Mouse (Mus musculus): ENCODE measurements around the gene Corin. TPM values are rescaled to one million over a fixed set of nuclear protein-coding genes. Genes with fewer than 3 reads are reported as not detected.
A peak's percentile ranks its signal among the peaks of the same experiment; 100 is the strongest.

The Corin gene
- total RNA-seq, 2 experiments from 2014 or later: 57.1 to 57.8 TPM

DNA sequence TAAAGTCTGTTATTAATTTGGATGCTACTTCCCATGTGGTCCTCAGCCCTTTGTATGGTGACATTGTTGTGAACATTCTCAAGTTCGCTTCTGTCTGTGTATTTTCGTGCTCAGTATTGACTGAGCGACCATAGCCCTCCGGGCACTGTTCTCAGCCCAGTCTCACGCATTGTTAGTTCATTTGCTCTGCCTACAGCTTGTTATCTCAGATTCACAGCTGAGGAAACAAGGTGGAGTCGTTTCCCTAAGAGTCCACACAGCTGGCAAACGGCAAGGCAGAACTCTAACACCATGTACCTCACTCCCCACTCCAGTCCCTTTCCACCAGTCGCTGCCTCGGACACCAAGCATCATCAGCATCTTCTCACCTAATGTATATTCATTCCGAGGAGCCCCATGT, 63.1 kb downstream of the Corin start:
- DNase-seq: no peak

DNA sequence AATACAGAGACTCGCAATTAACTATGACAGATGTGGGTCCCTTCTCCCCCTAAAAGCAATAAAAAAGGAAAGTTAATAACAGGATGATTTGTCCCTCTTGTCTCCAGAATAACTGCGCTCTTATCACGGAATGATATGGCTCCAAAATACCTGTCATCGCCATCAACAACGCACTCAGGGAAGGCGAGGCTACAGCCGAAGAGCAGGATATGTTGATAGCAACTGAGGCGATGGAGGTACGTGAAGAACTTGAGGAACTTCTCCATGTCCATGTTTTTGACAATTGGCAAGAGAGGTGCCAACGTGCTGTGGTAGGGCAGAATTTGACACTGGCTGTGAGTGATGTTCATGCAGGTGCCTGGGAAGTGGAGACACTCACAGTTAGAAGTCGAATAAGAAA, 69.2 kb downstream of the Corin start:
- DNase-seq: no peak

DNA sequence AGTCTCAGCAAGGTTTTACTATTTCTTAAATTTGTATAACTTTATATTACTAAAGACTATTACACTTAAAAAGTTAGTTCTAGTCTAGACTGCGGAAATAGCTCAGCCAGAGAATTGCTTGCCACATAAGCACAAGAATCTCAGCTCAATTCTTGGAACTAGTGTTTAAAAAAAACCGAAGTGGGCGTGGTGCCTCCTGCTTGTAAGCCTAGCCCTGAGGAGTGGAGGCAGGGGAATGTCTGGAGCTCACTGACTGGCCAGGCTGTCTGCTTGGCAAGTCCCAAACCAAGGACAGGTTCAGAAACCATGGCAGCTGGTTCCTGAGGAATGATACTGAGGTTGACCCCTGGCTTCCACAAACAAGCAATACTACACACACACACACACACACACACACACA, 72.4 kb downstream of the Corin start:
- no peak for DNase-seq

DNA sequence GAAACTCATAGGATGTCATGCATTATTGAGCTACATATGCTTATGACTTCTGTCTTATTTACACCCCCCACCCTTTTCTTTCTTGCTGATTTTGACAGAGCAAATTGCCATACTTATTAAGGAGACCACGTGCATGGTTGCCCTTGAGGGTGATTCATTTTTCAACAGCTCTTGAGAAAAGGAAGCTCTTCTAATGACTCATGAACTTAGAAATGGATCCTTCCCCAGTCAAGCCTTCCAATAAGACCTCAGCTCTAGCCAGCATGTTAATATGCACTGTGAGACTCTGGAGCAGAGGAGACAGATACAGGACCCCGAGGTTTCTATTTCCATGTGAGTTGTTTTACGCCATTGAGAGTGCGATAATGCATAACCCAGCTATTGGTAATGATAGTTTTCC, 76.7 kb downstream of the Corin start:
- no peak for DNase-seq

DNA sequence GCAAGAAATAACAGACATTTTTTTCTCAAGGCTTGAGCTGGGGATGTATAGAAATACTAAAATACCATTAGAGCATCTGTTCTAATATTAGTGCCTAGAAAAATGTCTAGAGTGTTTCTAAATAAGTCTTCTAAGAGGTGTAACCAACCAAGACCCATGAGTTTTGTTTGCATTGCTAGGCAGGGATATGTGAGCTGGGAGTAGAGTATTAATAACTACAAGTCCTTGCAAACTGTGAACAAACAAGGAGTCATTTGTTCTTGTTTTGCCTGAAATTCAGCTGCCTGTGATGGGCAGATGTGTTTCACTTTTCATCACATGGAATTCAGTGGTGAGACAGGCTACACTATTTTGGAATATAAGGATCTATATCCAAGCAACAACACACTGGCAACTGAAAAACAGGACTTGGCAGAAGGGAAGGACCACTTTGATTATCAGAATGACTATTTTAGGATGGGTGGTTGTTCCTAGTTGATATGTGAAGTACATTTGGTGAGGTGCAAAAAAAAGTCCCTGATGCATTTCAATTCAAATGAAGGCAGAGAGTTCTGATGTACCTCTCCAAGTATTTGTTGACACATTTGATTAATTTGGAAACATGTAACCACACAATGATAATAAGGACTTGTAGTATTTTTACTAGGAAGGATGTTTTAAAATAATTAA, 78.8 kb downstream of the Corin start:
- DNase-seq: no peak

DNA sequence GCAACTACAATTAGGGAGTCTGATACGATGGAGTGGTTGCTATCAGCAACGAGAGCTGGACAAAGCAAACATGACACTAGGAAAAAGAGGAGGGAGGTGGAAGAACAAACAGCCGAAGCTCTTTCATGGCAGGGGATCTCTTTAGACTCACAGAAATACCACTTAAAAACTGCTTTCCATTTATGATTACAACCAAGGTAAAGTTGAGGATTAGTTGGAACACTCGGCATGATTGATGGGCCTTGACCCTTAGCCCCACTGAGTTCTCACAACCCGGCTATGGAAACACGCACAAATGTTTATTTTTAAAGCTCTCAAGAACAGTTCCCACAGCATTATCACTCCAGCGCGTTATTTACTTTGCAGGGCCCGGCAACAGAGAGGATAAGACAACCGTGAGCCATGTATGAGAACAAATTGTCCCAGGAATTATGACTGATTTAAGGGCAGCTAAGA, 92.4 kb downstream of the Corin start:
- peak; percentile 46 for DNase-seq

DNA sequence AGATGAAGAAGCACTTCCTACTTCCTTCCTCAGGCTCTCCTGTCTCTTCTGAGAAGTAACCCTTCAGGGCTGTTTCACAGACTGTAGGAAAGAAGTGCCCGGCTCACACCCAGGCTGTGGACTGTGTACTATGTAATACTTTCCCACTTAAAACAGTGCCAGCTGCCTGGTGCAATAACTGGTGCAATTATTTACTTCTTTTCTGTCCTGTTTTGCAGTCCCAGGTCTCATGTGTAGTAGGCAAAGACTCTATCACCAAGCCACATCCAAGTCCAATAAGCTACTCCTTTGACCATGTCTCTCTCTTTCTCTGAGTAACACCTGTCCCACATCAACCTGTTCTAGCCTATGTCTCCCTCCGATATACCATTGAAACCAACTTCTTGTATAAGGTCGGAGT, 93.4 kb downstream of the Corin start:
- DNase-seq: no peak

DNA sequence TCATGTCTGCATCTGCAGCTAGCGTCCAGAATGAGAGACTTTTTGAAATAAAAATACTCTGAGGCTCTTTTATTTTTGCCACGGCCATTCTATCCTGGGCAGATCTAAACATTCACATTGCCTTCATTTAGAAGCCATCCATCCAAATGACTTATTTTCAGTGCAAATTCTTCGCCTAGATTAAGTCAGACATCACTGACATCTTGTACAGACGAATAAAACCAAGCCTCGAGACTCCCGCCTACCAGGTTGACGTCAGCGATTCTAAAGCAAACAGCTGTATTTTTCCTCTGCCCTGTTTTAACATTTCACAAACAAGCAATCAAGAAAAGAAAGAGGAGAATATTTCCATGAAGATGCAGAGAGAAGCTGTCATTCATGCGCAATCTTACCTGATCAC, 100.9 kb downstream of the Corin start:
- DNase-seq: no peak

DNA sequence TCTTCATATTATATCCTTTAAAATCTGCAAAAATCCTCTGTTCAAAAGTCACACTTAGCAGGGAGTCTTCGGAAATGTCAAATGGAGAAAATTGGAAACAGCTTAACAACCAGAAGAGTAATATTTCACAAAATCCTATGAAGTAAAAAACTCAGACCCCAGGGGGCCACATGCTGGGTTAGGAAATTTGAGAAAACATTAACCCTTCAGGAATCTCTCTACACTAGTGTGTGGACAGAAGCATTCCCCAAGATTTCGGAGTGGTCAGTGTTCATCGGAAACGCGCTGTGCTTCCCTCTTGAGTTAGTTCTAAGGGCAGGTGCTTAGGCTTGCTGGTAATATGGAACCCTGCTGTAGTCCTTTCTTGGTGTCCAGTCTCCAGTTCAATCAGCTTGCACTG, 101.4 kb downstream of the Corin start:
- DNase-seq: no peak

DNA sequence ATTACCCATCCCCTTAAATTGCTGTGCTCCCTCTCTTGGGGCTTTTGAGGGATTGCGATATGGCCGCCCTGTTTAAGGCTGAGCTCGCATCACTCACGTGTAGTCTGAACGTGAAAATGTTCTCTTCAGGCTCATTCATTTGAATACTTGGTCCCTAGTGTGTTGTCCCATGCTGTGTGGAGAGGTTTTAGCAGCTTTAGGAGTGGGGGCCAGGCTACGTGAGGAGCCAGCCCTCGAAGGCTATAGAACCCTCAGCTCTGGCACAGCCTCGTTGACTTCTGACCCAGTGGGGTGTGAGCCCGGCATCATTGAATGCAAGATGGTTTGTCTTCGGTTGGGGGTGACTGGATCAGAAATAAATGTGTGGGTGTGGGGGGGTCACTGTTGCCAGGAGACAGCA, 102.5 kb downstream of the Corin start:
- DNase-seq: no peak

DNA sequence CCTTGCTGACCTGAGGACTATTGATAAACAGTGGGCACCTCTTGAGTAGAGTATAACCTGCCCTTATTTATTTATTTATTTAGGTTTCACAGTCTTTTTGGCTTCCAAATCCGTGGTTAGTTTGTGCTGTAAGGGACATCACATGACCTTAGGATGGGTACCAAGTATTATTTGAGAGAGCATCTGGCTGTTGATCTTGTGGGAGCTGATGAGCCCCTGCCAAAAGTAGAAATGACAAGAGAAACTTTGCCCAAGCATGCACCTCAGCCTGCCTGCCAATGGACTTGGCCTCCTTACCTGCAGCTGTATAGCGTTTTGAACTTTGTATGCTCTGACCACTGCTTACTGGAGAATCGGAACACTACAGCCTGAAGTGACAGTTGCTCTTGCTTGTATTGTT, 103.0 kb downstream of the Corin start:
- no peak for DNase-seq

DNA sequence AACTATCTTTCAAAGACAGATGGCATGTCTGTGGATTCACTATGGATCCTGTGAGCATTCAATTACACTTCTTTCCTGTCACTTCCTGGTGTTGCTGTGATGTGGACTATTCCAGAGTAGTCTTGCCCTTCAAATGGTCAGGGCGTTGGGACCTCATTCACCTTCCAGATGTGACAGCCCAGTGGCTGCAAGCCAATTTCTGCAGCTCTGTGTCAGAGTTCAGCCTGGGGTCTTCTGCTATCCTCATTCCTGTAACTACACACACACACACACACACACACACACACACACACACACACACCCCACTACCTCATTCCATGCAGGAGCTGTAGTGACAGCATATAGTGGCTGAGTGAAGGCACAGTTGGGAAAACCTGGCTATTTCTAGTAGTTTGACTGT, 122.1 kb downstream of the Corin start:
- DNase-seq: peak; percentile 52

DNA sequence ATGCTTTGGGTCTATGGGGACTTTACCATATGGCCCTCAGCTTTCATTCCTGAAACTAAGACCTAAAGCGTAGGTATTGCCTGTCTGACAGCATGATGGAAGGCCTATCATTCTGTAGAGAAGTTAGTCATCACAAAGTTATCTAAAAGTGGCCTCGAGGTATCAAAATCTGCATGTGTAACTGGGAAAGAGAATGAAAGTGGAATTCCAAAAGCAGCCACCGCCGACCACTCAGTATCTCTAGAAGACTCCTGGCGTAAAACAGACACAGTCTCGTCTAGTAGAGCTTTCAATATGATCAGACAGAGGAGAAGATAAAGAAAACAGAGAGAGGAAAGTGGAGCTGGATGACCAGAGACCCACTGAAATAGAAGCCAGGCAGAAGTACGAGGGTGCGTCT, 123.7 kb downstream of the Corin start:
- no peak for DNase-seq

DNA sequence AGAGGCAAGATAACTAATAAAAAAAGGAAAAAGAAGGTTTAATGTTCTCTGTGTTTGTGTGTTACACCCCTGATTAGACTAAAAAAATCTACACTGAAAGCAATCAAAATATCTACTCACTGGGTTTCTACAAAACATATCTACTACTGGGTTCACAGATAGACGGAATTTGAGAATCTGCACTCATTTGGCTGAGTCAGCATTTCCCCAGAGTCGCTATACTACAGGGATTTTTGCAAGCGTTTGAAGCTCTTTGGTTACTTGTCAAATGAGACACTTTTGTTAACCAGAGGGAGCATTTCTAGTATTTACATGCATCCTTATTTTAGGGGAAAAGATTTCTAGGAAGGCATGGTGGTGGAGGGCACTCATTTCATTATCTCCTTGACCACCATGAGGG, 136.3 kb downstream of the Corin start:
- no peak for DNase-seq

DNA sequence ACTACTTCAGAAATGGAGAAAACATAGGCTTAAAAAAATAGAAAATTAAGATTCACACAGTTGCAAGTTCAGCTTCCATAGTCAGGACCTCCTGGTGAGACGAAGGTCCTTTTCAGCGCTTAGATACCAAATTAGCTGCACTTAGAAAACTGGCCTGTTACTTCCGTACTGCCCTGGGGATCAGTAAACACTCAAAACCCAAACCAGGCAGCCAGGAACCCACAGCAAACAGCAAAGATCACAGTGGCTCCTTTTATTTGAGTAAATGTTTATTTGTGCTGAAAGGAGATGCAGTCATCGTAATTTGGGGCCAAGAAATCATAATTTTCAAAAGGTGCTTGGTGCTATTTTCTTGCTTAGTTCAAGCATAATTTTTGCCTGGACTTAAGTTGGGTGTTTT, 138.5 kb downstream of the Corin start:
- no peak for DNase-seq

DNA sequence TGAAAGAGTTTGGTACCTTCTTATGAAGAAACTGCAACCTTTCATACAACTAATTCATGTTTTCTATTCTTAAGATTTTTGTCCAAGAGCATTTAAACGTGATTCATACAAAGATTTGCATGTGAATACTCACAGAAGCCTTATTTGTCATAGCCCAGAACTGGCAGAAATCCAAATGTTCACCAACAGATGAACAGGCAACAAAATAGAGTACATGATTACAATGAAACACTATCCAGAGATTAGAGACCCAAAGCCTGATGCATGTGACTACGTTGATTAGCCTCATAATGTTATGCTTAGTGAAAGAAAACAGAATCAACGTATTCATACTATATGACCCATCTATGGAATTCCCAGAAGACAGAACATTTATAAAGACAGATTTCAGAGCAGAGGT, 140.4 kb downstream of the Corin start:
- no peak for DNase-seq

DNA sequence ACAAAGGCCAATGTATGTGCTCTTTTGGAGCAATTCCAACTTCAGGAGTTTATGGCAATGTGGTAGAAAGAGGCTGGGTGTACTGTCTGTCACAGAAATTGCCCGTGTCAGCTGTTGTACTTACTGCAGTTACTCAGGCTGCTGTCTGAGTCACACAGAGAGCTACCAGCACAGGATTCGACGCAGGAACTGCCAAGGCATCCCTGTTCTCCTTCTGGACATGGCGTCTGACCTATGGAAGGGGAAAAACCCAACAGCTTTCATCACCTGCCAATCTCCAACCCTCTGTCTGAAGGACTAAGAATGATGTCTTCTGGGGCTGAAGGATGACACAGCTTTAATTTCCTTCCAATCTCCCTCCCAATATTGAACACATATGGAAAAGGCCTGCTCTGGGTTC, 150.5 kb downstream of the Corin start:
- DNase-seq: no peak

DNA sequence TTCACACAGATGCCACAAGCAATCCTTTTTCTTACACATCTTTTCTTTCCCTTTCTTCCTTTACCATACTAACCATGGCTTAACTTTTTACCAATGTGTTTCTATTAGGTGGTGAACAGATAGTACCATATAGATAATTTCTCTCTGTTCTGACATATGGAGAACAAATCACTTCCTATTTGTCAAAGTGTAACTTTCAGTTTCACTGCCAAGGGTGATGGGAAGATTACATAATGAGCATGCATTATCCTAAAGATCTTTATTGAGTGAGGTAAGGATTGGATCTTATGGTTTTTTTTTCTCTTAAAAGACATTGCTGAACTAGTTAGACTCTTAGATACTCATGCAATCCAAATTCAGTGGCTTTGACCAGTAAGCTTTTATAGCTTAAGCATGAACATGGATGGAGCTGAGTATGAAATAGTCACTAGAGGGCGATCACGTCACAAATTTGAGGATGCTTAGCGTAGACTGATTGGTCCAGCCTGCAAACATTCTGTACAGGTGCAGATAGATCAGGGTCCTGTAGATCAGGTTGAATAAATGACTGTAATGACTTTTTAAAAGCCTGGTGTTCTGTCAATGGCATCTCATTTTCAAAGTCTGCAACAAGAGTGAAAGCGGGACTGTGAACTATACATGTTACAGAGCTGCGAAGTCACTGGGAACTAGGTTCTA, 154.1 kb downstream of the Corin start:
- peak; percentile 53 for DNase-seq

DNA sequence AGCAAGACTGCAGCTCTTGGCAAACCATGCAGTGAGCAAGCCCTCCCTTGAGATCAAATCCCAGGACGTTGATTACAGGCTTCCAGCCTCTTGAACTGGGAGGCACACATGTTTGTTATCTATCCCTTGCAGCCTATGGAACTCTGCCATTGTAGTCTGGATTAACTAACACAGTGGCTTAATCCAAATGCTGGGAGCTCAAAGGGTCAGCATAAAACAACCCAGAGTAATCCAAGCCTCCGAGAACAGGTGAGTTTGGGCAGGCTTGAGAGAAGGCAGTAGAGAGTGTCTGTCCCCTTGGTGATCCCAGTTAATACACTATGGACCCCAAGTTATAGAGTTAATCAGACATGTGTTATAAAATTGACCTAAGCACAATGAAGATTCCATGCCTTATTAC, 155.7 kb downstream of the Corin start:
- no peak for DNase-seq

DNA sequence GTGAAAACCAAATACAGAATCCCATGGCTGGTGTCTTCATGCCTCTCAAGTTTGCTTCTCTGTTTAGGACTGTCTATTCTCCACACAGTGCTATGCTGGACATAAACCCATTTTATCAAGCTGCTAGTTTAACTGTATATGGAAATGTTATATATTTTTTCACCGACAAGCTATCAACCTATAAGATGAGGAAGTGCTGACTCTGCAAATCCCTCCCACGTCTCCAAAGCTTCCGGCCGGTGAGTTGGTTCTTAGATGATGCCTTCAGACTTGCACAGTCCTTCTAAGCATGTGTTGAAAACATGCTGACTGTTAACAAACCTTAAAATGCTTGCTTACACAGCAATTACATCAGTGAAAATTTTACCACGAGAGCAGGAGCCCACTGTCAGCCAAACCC, 168.4 kb downstream of the Corin start:
- no peak for DNase-seq

DNA sequence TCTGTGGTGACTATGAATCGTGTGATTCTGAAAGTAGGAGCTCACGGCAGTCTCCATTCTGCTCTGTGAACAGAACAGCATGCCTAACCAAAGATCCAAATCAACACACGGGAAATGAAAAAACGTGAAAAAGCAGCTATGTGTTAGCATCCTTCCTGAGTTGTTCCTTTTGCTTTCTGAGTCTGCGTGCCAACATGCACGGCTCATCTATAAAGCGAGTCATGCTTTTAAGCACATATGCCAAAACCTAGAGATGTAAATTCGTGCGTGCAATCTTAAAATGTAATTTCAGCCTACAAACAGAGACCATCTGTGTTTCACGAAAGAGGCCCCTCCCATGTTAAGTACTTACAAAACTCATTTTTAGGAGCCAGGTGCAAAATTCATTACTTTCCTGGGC, 171.4 kb downstream of the Corin start:
- no peak for DNase-seq

DNA sequence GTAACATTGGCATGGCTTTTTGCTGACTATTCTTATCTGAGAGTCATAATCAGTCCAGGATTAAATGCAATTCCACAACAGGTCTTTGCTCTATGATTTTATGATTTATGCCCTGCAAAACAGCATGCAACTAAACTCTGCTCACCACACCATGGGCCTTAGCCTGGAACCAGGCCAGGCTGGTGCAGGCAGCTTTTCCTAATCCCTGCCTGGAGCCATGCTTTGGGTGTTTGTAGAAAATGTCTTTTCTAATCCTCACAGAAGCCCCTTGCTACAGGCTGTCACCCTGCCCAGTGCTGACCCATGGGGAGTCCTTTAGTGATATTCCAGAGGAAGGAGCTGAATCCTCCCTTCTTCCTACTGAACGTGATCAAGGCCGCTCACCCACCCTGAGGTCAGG, 173.1 kb downstream of the Corin start:
- DNase-seq: no peak

DNA sequence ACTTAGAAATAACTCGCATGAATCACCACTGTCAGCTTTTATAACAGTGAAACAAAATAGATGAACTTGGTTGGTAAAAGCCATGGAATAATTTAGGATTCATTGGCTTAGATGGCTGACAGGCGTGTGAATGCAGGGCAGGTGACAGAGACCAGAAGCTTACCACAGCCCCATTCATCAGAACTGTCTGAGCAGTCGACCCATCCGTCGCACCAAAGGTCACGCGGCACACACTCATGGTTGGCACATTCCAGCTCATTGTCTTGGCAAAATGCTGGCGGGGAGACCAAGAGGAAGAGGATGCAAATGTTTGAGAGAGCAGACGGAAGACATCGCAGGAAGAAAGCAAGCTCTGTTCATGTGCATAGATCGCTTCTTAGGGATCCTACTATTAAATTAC, 173.6 kb downstream of the Corin start:
- DNase-seq: no peak

DNA sequence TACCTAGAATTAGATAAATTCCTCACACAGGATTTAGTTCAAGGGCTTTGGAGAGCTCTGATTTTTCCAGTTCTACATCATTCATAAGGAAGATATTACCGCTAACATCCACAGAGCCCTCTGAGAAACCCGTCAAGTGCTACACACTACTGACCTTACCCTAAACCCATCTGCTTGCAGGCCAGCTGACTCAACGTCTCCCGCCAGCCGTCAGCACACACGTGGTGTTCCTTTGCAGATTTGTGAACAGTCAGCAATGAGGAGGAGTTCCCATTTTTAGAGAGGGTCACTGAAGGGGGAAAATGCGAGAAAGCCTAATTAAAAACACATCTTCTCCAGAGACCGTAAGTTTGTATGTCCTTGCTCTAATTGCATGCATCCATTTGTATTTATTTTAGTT, 174.8 kb downstream of the Corin start:
- no peak for DNase-seq

DNA sequence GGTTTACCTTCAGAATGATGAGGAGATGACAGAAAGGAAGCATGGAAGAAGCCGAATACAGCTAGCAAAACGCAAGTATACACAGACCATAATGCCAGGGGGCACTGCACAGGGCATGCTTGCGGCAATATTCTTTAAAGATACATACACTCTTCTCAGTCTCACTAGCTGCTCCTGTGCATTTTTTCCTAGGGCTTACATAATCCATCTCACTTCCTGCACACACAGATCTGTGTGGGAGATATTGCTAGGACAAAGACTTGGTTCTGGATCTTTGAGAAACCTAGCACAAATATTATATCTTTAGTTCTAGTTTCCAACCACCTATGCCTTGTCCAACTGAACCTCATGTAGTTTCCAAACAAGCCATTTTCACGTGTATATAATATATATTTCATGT, 189.0 kb downstream of the Corin start:
- DNase-seq: no peak

Measured in heart, postnatal 4 days (tissue).